Mouse (Mus musculus) bone marrow macrophage, adult 2 months (primary cell): Measurements from ENCODE around the gene Ppp1r1a.

Experiments used
- CTCF ChIP-seq: IDR thresholded peaks from 2 replicates; pipeline ENCODE4 v1.5.1; 2012; ENCODE audit warnings: low read depth, mild to moderate bottlenecking, low read length, moderate library complexity
- POLR2A ChIP-seq: IDR thresholded peaks from 2 replicates; pipeline ENCODE4 v1.6.1; 2012; ENCODE audit warnings: mild to moderate bottlenecking, low read depth, low read length, borderline replicate concordance

GRCm38 (mm10) chr15:103482488-103482887 lies 55.3 kb downstream of the Ppp1r1a start:
- TF ChIP-seq POLR2A (no peak), CTCF (no peak)
